Mouse (Mus musculus) heart, embryonic 13.5 days (tissue): ENCODE results near the gene Fam78a. TPM values are rescaled to one million over a fixed set of nuclear protein-coding genes. Genes with fewer than 3 reads are reported as not detected.

Source experiments
- ATAC-seq: fragments of 200-750 bp; cut with Nextera tagmentation; 2 replicates; pipeline ENCODE4 v1.8.0; 2017; ENCODE audit warnings: moderate TSS enrichment; ENCODE audit not compliant: insufficient number of reproducible peaks, low FRiP score, low TSS enrichment; ENCODE audit errors: extremely low read depth
- H3K27ac ChIP-seq: fragments of 300-500 bp; sonication (generic); replicated peaks from 2 replicates; pipeline ENCODE4 v1.5.1; 2015; ENCODE audit warnings: moderate library complexity, mild to moderate bottlenecking, inconsistent platforms
- H3K27me3 ChIP-seq: fragments of 300-500 bp; sonication (generic); replicated peaks from 2 replicates; pipeline ENCODE4 v1.6.1; 2015; ENCODE audit warnings: mild to moderate bottlenecking, inconsistent platforms
- H3K36me3 ChIP-seq: fragments of 300-500 bp; sonication (generic); 2 replicates; pipeline ENCODE4 v1.6.1; 2015; ENCODE audit warnings: mild to moderate bottlenecking, inconsistent platforms
- H3K4me1 ChIP-seq: fragments of 300-500 bp; sonication (generic); 2 replicates; pipeline ENCODE4 v1.6.1; 2015; ENCODE audit warnings: inconsistent platforms
- H3K4me2 ChIP-seq: fragments of 300-500 bp; sonication (generic); 2 replicates; pipeline ENCODE4 v1.6.1; 2015; ENCODE audit warnings: inconsistent platforms, mild to moderate bottlenecking, moderate library complexity
- H3K4me3 ChIP-seq: fragments of 300-500 bp; sonication (generic); 2 replicates; pipeline ENCODE4 v1.5.1; 2015; ENCODE audit warnings: moderate library complexity, mild to moderate bottlenecking, inconsistent platforms
- H3K9ac ChIP-seq: fragments of 300-500 bp; sonication (generic); 2 replicates; pipeline ENCODE4 v1.6.1; 2015; ENCODE audit warnings: inconsistent platforms, mild to moderate bottlenecking, moderate library complexity
- H3K9me3 ChIP-seq: fragments of 300-500 bp; sonication (generic); 2 replicates; pipeline ENCODE4 v1.6.1; 2016; ENCODE audit warnings: inconsistent platforms
- WGBS: fragments of 180-500 bp; shearing (Covaris S2); methylation state at CpG from one replicate; pipeline ENCODE4 v1.1.7; 2015; ENCODE audit warnings: mixed read lengths; 5-methylcytosine and 5-hydroxymethylcytosine counted together
- microRNA-seq: library from miRNA; unstranded; fragments of <30 nt; microRNA quantifications from one replicate; pipeline ENCODE4, GENCODE M21; 2016
- polyA plus RNA-seq: library from polyadenylated mRNA; unstranded; fragments of >200 nt; fragmentation: Nextera tagmentation; extraction: Ambion mirVana; gene quantifications from 2 replicates; pipeline ENCODE4 v1.2.1, GENCODE M21; 2015

The Fam78a gene
- polyA plus RNA-seq, 1 experiment from 2014 or later = 29.3 TPM

DNA sequence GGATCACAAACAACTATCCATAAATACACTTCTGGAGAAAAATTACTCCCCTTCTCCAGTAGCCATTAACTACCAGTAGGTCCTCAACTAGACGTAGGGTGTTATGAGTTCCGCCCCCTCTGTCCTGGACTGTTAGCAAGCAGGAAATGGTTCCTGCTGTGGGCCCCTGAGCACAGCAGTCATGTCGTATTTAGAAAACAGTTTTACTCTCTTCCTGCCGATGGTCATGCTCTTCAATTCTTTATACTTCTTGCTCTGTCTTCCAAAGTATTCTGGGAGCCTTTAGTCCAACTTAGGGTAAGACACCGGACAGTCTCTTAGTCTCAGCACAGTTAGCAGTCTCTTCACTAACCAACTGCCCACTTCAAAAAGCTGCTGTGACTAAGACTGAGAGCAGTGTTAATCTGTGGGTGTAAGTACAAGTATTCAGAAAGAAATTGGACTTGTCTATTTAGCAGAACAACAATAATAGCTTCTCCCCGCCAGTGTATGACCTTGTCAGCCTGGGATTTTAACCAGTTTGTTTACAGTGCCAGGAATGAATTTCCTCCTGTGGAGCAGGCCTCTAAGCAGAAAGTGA is 47.3 kb downstream of the Fam78a start:
- Histone ChIP-seq H3K27me3 (no peaks in the 10 kb centered on the region), H3K4me2 (no peak overlapping the region), H3K36me3 (peaks cover 95% of the 10 kb centered on the region), H3K9ac (no peak overlapping the region; the same call in 1 of the 2 replicates), H3K9me3 (no peaks in the 10 kb centered on the region), H3K27ac (peak overlapping the region; percentile 77), H3K4me1 (peaks cover 29% of the 10 kb centered on the region), H3K4me3 (no peak overlapping the region)
- no peak for ATAC-seq
- 69% methylated on average over 6 of the region's 6 CpGs for WGBS

DNA sequence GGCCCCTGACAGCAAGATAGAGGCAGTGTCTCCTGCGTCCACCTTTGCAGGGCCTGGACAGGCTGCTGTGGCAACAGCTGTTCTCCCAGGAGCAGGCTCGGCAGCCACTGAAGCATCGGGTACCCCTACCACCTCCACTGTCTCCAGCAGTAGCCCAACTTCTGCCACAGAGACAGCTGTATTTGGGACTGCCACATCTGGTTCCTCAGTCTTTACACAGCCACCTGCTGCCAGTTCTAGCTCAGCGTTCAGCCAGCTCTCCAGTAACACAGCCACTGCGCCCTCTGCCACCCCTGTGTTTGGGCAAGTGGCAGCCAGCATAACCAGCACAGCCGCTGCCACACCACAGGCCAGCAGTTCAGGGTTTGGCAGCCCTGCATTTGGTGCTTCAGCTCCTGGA is 50.5 kb downstream of the Fam78a start:
- Histone ChIP-seq H3K36me3 (peaks cover 96% of the 10 kb centered on the region), H3K27ac (no peak overlapping the region)
- no peak for ATAC-seq

DNA sequence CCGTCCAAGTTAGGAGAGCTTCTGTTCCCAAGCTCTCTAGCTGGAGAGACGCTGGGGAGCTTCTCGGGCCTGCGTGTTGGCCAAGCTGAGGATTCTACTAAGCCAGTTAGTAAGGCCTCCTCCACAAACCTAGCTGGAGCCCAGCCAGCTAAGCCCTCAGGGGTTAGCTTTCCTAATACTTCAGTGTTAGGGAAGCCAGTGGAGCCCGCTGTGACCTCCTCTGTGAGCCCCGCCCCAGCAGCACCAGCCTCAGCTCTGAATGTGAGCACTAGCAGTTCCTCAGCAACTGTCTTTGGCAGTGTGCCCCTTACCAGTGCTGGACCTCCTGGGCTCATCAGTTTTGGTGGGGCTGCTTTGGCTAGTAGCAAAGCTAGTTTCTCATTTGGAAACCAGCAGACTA is 51.2 kb downstream of the Fam78a start:
- no peak overlapping the region for H3K4me3 ChIP-seq

More for the DNA sequence above, 50.5 kb downstream of the Fam78a start:
- H3K4me1 ChIP-seq = peaks cover 35% of the 10 kb centered on the region
- no peaks in the 10 kb centered on the region for H3K27me3 ChIP-seq
- no peak overlapping the region for H3K4me2 ChIP-seq
- no peak overlapping the region for H3K4me3 ChIP-seq
- WGBS = 91% methylated on average over 6 of the region's 6 CpGs
- no peak overlapping the region for H3K9ac ChIP-seq
- H3K9me3 ChIP-seq = no peaks in the 10 kb centered on the region

GRCm38 (mm10) chr2:32029636-32030035 is 55.0 kb downstream of the Fam78a start:
- H3K4me1 ChIP-seq = peaks cover 6% of the 10 kb centered on the region; the same call in 1 of the 2 replicates
- peak overlapping the region; percentile 37; the same call in 1 of the 2 replicates for H3K9ac ChIP-seq
- no peak for ATAC-seq
- peak overlapping the region; percentile 6; the same call in 1 of the 2 replicates for H3K27ac ChIP-seq
- H3K4me3 ChIP-seq = no peak overlapping the region
- H3K36me3 ChIP-seq = peaks cover 94% of the 10 kb centered on the region
- no peaks in the 10 kb centered on the region for H3K9me3 ChIP-seq
- no peak overlapping the region for H3K4me2 ChIP-seq
- no peaks in the 10 kb centered on the region for H3K27me3 ChIP-seq
- 68% methylated on average over 3 of the region's 3 CpGs for WGBS

More for the DNA sequence above, 51.2 kb downstream of the Fam78a start:
- WGBS = 80% methylated on average over 6 of the region's 6 CpGs
- peaks cover 94% of the 10 kb centered on the region for H3K36me3 ChIP-seq
- no peak overlapping the region for H3K4me2 ChIP-seq
- H3K9ac ChIP-seq = no peak overlapping the region
- H3K27ac ChIP-seq = no peak overlapping the region
- H3K9me3 ChIP-seq = no peaks in the 10 kb centered on the region
- no peak for ATAC-seq
- H3K27me3 ChIP-seq = no peaks in the 10 kb centered on the region
- H3K4me1 ChIP-seq = peaks cover 27% of the 10 kb centered on the region

DNA sequence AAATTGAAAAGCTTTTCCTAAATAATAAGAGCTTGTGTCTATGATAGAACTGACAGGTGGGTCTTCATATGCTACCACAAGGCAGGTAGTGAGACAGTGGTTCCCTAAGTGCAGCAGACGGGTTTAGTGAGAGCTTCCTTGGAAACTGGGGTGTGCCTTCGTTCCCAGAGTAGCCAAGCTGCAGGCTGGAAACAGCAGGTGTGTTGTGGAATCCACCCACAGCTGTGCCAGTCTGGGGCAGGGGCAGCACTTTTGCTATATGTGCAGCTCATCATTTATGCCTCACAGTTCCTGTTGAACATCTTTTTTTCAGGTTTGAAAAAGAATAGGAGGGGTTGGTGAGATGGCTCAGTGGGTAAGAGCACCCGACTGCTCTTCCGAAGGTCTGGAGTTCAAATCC is 60.3 kb downstream of the Fam78a start:
- Histone ChIP-seq H3K27ac (no peak overlapping the region), H3K27me3 (no peaks in the 10 kb centered on the region), H3K4me2 (no peak overlapping the region), H3K4me1 (peaks cover under 1% of the 10 kb centered on the region; the same call in 1 of the 2 replicates), H3K9me3 (no peaks in the 10 kb centered on the region), H3K36me3 (peaks cover 91% of the 10 kb centered on the region), H3K4me3 (no peak overlapping the region), H3K9ac (no peak overlapping the region)
- 90% methylated on average over 4 of the region's 4 CpGs for WGBS
- ATAC-seq = no peak

GRCm38 (mm10) chr2:32020229-32020628 is 64.4 kb downstream of the Fam78a start:
- no peaks in the 10 kb centered on the region for H3K9me3 ChIP-seq
- no peak overlapping the region for H3K9ac ChIP-seq
- H3K4me2 ChIP-seq = no peak overlapping the region
- H3K4me1 ChIP-seq = no peaks in the 10 kb centered on the region
- H3K27ac ChIP-seq = no peak overlapping the region
- 86% methylated on average over 5 of the region's 5 CpGs for WGBS
- H3K4me3 ChIP-seq = no peak overlapping the region
- H3K27me3 ChIP-seq = no peaks in the 10 kb centered on the region
- peaks cover 96% of the 10 kb centered on the region for H3K36me3 ChIP-seq
- no peak for ATAC-seq

- H3K27ac ChIP-seq = no peak overlapping the region
- no peaks in the 10 kb centered on the region for H3K4me1 ChIP-seq
- ATAC-seq = no peak
- no peak overlapping the region for H3K4me2 ChIP-seq
- H3K27me3 ChIP-seq = no peaks in the 10 kb centered on the region
- H3K9me3 ChIP-seq = no peaks in the 10 kb centered on the region
- 72% methylated on average over 4 of the region's 4 CpGs for WGBS
- no peak overlapping the region for H3K4me3 ChIP-seq
- no peak overlapping the region for H3K9ac ChIP-seq
- H3K36me3 ChIP-seq = peaks cover 96% of the 10 kb centered on the region
These were observed 65.0 kb downstream of the Fam78a start for GRCm38 (mm10) chr2:32019704-32020103.

GRCm38 (mm10) chr2:32008716-32009115 is 75.9 kb downstream of the Fam78a start:
- Histone ChIP-seq H3K27ac (no peak overlapping the region), H3K9me3 (no peaks in the 10 kb centered on the region), H3K4me2 (no peak overlapping the region), H3K4me1 (no peaks in the 10 kb centered on the region), H3K27me3 (no peaks in the 10 kb centered on the region), H3K9ac (no peak overlapping the region), H3K36me3 (peaks cover 94% of the 10 kb centered on the region), H3K4me3 (no peak overlapping the region)
- 88% methylated on average over 11 of the region's 11 CpGs for WGBS
- no peak for ATAC-seq

DNA sequence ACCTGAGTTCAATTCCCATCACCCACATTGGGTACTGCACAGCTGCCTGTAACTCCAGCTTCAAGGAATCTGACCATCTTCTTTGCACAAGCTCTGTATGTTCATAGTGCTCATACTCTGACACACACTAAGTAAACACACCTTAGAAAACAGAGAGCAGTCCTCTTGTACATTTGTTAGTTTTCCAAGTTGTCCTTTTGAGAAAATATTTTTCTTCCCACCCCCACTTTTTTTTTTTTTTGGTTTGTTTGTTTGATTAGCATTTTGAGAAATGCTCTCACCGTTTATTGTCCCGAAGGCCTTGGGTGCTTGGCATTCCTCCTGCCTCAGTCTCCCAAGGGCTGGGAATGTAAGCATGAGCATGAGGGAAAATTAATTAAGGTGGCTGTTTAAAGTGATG is 76.3 kb downstream of the Fam78a start:
- Histone ChIP-seq H3K36me3 (peaks cover 94% of the 10 kb centered on the region), H3K9me3 (no peaks in the 10 kb centered on the region), H3K9ac (no peak overlapping the region), H3K4me3 (no peak overlapping the region), H3K4me2 (no peak overlapping the region), H3K27ac (no peak overlapping the region), H3K4me1 (no peaks in the 10 kb centered on the region), H3K27me3 (no peaks in the 10 kb centered on the region)
- WGBS = 82% methylated on average over 2 of the region's 2 CpGs
- no peak for ATAC-seq

Small RNA genes lying within 50 kb of the gene (microRNA-seq; reads per million reads assigned to microRNA genes)
- 0.61 reads per million for gene Mir7674

Other genes starting within 250 kb of the Fam78a start
- 0.08 TPM in 1 of 2 replicates, not detected in the other for gene Fibcd1, start 238.9 kb downstream of the Fam78a start, polyA plus RNA-seq
- gene Lamc3, start 197.6 kb downstream of the Fam78a start, polyA plus RNA-seq = 0.32 and 0.43 TPM in 2 replicates
- 65.8 and 67.3 TPM in 2 replicates for gene Aif1l, start 134.7 kb downstream of the Fam78a start, polyA plus RNA-seq
- 58.1 and 61.3 TPM in 2 replicates for gene Nup214, start 110.4 kb downstream of the Fam78a start, polyA plus RNA-seq
- gene Plpp7, start 10.7 kb upstream of the Fam78a start, polyA plus RNA-seq = 13.9 and 14.2 TPM in 2 replicates
- gene Prrc2b, start 66.2 kb upstream of the Fam78a start, polyA plus RNA-seq = 24.5 and 25.1 TPM in 2 replicates
- 16.0 and 18.8 TPM in 2 replicates for gene Pomt1, start 151.7 kb upstream of the Fam78a start, polyA plus RNA-seq
- 44.8 and 45.3 TPM in 2 replicates for gene Uck1, start 175.3 kb upstream of the Fam78a start, polyA plus RNA-seq
- gene Golga2, start 202.5 kb upstream of the Fam78a start, polyA plus RNA-seq = 22.0 and 22.2 TPM in 2 replicates
- gene Swi5, start 203.2 kb upstream of the Fam78a start, polyA plus RNA-seq = 286 and 336 TPM in 2 replicates